Mouse (Mus musculus) testis, adult 2 months (tissue): ENCODE results near the gene Tns3. TPM values are rescaled to one million over a fixed set of nuclear protein-coding genes. Genes with fewer than 3 reads are reported as not detected.

Experiments
- H3K27ac ChIP-seq: fragments of 200-500 bp; 2 replicates; pipeline ENCODE4 v1.5.1; 2012; ENCODE audit warnings: low read depth, low read length; ENCODE audit not compliant: control insufficient read depth, insufficient read depth
- H3K27me3 ChIP-seq: fragments of 200-500 bp; 2 replicates; pipeline ENCODE4 v1.6.1; 2012; ENCODE audit warnings: mild to moderate bottlenecking, low read length, moderate library complexity; ENCODE audit not compliant: control insufficient read depth, insufficient read depth
- H3K36me3 ChIP-seq: fragments of 200-500 bp; 2 replicates; pipeline ENCODE4 v1.6.1; 2012; ENCODE audit warnings: mild to moderate bottlenecking, low read length; ENCODE audit not compliant: control insufficient read depth, insufficient read depth
- H3K4me1 ChIP-seq: fragments of 200-500 bp; 2 replicates; pipeline ENCODE4 v1.6.1; 2012; ENCODE audit warnings: low read length; ENCODE audit not compliant: control insufficient read depth, insufficient read depth
- H3K4me3 ChIP-seq: fragments of 200-500 bp; 2 replicates; pipeline ENCODE4 v1.5.1; 2012; ENCODE audit warnings: low read depth, mild to moderate bottlenecking, low read length, moderate library complexity, mixed read lengths; ENCODE audit not compliant: control insufficient read depth
- CTCF ChIP-seq: fragments of 200-500 bp; IDR thresholded peaks from 2 replicates; pipeline ENCODE4 v1.5.1; 2012; ENCODE audit warnings: low read depth, mild to moderate bottlenecking, inconsistent platforms, low read length, moderate library complexity; ENCODE audit not compliant: control insufficient read depth, insufficient read depth, insufficient replicate concordance
- POLR2A ChIP-seq: fragments of 200-500 bp; IDR thresholded peaks from 2 replicates; pipeline ENCODE4 v1.6.1; 2012; ENCODE audit warnings: low read depth, mild to moderate bottlenecking, inconsistent platforms, low read length, moderate library complexity; ENCODE audit not compliant: control insufficient read depth
- polyA plus RNA-seq: library from polyadenylated mRNA; depleted of rRNA; stranded (reverse); fragments of >200 nt; gene quantifications from 2 replicates; pipeline ENCODE4 v1.2.3, GENCODE M21; 2012

Tns3 gene
- polyA plus RNA-seq, 1 experiment, result 6.6 TPM

DNA sequence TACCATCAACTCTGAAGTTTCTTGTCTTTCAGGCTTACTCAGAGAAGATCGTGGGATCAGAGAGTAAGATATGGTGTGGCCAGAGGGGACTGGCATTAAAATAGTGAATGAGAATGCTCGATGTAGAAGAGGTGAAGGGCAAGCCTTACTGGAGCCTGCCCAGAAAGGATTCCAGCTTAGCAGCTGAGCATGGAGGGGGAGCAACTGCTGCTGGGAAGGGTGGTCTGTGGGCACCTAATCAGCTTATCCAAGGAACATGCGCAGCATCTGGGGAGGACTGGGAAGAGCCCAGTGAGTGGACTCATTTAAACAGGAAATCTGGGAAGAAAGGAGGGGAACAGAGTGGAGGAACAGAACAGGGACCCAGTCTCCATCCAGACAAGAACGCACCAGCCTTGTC lies 26.3 kb upstream of the Tns3 start:
- TF ChIP-seq POLR2A, result no peak
- no peak for TF ChIP-seq CTCF
- H3K4me1 ChIP-seq, result no peaks in the 10 kb centered on the region
- H3K36me3 ChIP-seq, result no peaks in the 10 kb centered on the region
- H3K4me3 ChIP-seq, result no peak overlapping the region
- H3K27ac ChIP-seq, result no peak overlapping the region
- no peaks in the 10 kb centered on the region for H3K27me3 ChIP-seq

DNA sequence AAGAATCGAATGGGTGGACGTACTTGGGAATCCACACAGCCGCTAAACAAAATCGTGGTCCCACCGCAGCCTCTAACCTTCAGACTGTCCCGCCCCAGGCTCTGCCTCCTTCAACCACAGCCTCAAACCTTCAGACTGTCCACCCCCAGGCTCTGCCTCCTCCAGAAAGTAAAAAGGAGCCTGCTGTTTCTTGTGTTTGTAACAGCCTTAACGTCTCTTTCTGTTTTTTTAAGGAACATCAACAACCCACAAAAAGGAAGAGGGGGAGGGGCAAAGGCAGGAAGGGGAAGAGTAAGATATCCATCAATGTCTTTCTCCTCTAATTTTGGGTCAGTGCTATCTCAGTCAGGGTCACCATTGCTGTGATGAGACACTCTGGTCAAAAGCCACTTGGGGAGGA lies 25.2 kb upstream of the Tns3 start:
- H3K27ac ChIP-seq, result no peak overlapping the region
- TF ChIP-seq POLR2A, result no peak
- no peak for TF ChIP-seq CTCF
- H3K27me3 ChIP-seq, result no peaks in the 10 kb centered on the region
- H3K4me3 ChIP-seq, result no peak overlapping the region
- no peaks in the 10 kb centered on the region for H3K4me1 ChIP-seq
- H3K36me3 ChIP-seq, result no peaks in the 10 kb centered on the region

DNA sequence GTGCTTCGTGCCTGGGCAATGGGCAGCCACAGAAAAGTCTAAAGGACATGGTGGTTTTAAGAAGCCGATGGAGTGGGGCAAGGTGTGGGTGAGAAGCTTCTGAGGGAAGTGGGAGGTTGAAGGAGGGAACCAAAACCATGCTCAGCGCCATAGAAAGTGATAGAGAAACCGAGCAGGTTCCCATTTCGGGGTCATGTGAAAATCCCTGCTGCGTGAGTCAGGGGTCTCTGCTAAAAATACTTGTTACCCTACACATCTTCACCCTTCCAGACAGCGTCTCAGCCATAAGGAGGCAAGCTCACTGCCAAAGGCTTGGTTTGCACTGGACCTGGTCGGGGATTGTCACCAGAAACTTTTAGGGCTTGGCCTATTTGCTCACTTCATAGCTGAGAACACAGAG lies 24.6 kb upstream of the Tns3 start:
- H3K27me3 ChIP-seq, result no peaks in the 10 kb centered on the region
- H3K4me3 ChIP-seq, result no peak overlapping the region
- H3K4me1 ChIP-seq, result no peaks in the 10 kb centered on the region
- H3K27ac ChIP-seq, result no peak overlapping the region
- H3K36me3 ChIP-seq, result no peaks in the 10 kb centered on the region
- no peak for TF ChIP-seq POLR2A
- TF ChIP-seq CTCF, result no peak

DNA sequence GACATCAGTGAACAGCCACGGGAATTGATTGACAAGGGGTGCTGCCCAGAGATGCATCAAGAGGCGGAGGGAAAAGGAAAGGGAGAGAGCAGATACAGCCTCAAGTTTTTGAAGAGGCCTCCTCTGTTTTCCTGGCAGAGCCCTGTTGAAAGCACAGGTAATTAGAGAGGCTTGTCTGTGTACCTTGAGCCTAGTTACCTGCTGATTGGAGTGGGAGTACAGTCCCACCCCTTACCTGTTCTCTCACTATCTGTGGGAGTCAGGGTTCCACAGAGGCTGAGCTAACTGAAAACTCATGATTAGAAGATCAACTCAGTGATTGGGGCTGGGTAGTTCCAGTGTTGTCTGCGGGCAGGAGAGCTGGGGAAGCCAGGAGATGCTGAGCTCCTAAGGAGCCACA lies 22.2 kb upstream of the Tns3 start:
- H3K4me1 ChIP-seq, result no peaks in the 10 kb centered on the region
- no peaks in the 10 kb centered on the region for H3K36me3 ChIP-seq
- H3K27me3 ChIP-seq, result no peaks in the 10 kb centered on the region
- H3K4me3 ChIP-seq, result no peak overlapping the region
- H3K27ac ChIP-seq, result no peak overlapping the region
- TF ChIP-seq POLR2A, result no peak
- no peak for TF ChIP-seq CTCF

DNA sequence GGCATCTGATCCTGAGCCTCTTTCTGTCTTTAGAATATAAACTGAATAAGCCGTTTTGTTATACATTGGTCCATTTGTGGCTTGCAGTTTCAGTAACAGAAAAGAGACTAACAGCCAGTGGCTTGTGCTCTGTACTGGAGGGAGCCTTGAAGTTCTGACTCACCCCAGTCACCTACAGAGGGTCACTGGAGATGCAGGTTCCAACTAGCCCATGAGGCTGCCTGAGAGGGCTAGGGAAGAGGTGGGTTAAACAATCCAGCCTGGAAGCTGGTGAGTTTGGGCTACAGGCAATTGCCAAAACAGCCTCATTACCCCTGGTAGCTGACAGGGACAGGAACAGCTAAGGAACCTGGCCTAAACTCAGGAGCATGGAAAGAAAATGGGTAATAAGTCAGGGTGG lies 21.7 kb upstream of the Tns3 start:
- Histone ChIP-seq H3K27ac (no peak overlapping the region), H3K4me3 (no peak overlapping the region), H3K4me1 (no peaks in the 10 kb centered on the region), H3K36me3 (no peaks in the 10 kb centered on the region), H3K27me3 (no peaks in the 10 kb centered on the region)
- TF ChIP-seq CTCF (no peak), POLR2A (no peak)

DNA sequence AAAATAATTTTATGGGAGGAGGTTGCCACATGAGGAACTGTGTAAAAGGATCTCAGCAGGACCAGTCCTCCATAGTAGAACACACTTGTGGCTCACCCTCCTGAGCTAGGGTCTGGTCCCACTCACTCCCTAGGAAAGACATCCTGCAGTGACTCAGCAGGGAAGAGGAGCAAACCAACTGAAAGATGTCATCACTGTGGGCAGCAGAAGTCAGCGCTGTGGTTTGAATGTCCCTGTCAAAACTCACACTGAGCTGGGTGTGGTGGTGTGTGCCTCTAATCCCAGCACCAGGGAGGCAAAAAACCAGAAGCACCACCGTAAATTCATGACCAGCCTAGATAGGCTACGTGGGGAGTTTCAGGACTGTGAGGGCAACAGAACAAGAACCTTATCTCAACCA lies 20.9 kb upstream of the Tns3 start:
- Histone ChIP-seq H3K4me1 (no peaks in the 10 kb centered on the region), H3K36me3 (no peaks in the 10 kb centered on the region), H3K4me3 (no peak overlapping the region), H3K27me3 (no peaks in the 10 kb centered on the region), H3K27ac (no peak overlapping the region)
- TF ChIP-seq POLR2A (no peak), CTCF (no peak)

DNA sequence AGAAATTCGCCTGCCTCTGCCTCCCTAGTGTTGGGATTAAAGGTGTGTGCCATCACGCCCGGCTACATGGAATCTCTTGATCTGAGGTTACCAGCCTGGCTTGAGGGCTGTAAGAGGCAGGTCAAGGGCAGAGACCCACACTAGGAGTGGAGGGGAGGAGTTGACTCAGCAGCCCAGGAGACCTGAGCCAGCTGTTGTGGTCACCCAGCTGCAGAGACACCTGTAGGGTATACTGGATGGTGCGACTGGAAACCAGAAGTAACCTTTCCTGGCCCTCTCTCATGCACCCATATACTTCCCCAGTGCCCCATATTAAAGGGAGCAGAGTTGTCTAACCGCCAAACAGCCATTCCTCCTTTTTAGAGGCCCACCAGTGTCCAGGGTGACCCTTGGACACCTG lies 19.9 kb upstream of the Tns3 start:
- H3K27me3 ChIP-seq, result no peaks in the 10 kb centered on the region
- H3K4me1 ChIP-seq, result no peaks in the 10 kb centered on the region
- H3K36me3 ChIP-seq, result no peaks in the 10 kb centered on the region
- H3K27ac ChIP-seq, result no peak overlapping the region
- TF ChIP-seq POLR2A (no peak), CTCF (no peak)
- no peak overlapping the region for H3K4me3 ChIP-seq

DNA sequence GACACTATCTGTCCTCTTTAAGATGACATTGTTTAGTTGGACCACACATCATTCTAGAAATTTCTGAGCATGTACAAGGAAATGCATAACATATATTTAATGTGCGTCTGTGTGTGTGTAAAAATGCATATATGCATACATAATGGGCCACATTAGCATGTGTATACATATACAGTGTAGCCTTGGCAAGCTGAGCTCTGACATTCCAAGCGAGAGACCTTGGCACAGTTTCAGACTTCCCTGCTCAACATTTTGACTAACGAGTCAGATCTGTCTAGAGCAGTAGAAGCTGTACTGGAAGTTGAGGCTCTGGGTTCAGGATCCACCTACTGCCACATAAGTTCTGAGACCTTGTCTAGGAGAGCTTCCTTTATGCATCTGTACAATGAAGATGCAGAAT lies 17.0 kb upstream of the Tns3 start:
- H3K36me3 ChIP-seq, result no peaks in the 10 kb centered on the region
- no peaks in the 10 kb centered on the region for H3K4me1 ChIP-seq
- no peaks in the 10 kb centered on the region for H3K27me3 ChIP-seq
- H3K4me3 ChIP-seq, result no peak overlapping the region
- TF ChIP-seq CTCF, result no peak
- TF ChIP-seq POLR2A, result no peak
- no peak overlapping the region for H3K27ac ChIP-seq
